Mouse (Mus musculus) kidney, postnatal 4 days (tissue): ENCODE measurements around the gene B4galt7.

Experiments
- DNase-seq, 2 experiments: peaks; one replicate each; pipeline ENCODE4 v3.0.0; 2021; ENCODE audit warnings: mixed read lengths in 2 of 2

The B4galt7 gene

GRCm38 (mm10) chr13:55600657-55601056 is 961 bp downstream of the B4galt7 start:
- no peak for DNase-seq

- peak; percentile 91 to 94 for DNase-seq
These were observed 1.9 kb downstream of the B4galt7 start for GRCm38 (mm10) chr13:55601611-55602010.

GRCm38 (mm10) chr13:55604606-55605005 is 4.9 kb downstream of the B4galt7 start:
- no peak for DNase-seq

- no peak for DNase-seq
These were observed 7.4 kb downstream of the B4galt7 start for GRCm38 (mm10) chr13:55606899-55607623.

GRCm38 (mm10) chr13:55607624-55608006 is 7.9 kb downstream of the B4galt7 start:
- no peak for DNase-seq

- no peak for DNase-seq
These were observed 12.3 kb downstream of the B4galt7 start for GRCm38 (mm10) chr13:55611996-55612395.

GRCm38 (mm10) chr13:55613471-55613870 is 13.8 kb downstream of the B4galt7 start:
- DNase-seq: peak in 1 of 2 experiments; percentile 29

GRCm38 (mm10) chr13:55619328-55619727 is 19.6 kb downstream of the B4galt7 start:
- DNase-seq: no peak

- no peak for DNase-seq
These were observed 20.6 kb downstream of the B4galt7 start for GRCm38 (mm10) chr13:55620275-55620674.

- peak; percentile 13 to 40 for DNase-seq
These were observed 22.5 kb downstream of the B4galt7 start for GRCm38 (mm10) chr13:55622156-55622648.

GRCm38 (mm10) chr13:55622649-55623541 is 23.2 kb downstream of the B4galt7 start, which contains the start of gene Caml:
Caml (plus strand) TSS chr13:55623005.
- peak; percentile 90 to 94 for DNase-seq

GRCm38 (mm10) chr13:55634639-55635127 is 35.0 kb downstream of the B4galt7 start, which contains the start of gene Ddx46:
Ddx46 (plus strand) TSS chr13:55635027.
- peak; percentile 95 to 96 for DNase-seq

GRCm38 (mm10) chr13:55635146-55635571 is 35.5 kb downstream of the B4galt7 start:
- no peak for DNase-seq

GRCm38 (mm10) chr13:55636185-55636983 is 36.7 kb downstream of the B4galt7 start:
- DNase-seq: no peak

- peak; percentile 89 for DNase-seq
These were observed 40.8 kb downstream of the B4galt7 start for GRCm38 (mm10) chr13:55640480-55640879.

GRCm38 (mm10) chr13:55644525-55644924 is 44.8 kb downstream of the B4galt7 start:
- DNase-seq: peak; percentile 56 to 67

- peak in 1 of 2 experiments; percentile 13 for DNase-seq
These were observed 50.4 kb downstream of the B4galt7 start for GRCm38 (mm10) chr13:55650098-55650497.

- no peak for DNase-seq
These were observed 51.3 kb downstream of the B4galt7 start for GRCm38 (mm10) chr13:55650980-55651379.
